Mouse (Mus musculus) retina, embryonic 14.5 days (tissue): ENCODE results near the gene Rhot1.
"Not testable (repeated sequence)": the region's sequence is repeated elsewhere in the genome, so short reads cannot be mapped to it uniquely, and the experiment has no call there.

Source experiments
- DNase-seq: peaks from one replicate; pipeline ENCODE4 v3.0.0-alpha.2; 2015; ENCODE audit warnings: low spot score

Gene Rhot1

DNA sequence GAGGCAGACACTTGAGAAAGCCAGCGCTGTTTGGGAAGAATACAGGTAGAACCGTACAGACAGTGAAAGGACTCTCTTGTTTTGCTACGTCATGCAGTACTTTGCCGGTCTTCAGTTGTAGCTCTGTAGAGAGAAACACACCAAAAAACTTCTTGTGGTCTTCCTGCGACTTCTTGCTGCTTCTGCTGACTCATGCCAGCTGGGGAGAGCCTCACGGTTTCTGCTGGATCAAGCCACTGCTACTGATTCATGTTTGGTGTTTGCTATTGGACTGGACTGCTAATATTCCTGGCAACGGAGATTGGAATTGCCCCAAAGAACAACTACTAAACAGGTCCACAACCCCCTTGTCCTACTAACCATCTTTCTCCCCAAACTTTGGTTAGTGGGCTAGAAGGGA lies 12.5 kb upstream of the Rhot1 start:
- DNase-seq = no peak

DNA sequence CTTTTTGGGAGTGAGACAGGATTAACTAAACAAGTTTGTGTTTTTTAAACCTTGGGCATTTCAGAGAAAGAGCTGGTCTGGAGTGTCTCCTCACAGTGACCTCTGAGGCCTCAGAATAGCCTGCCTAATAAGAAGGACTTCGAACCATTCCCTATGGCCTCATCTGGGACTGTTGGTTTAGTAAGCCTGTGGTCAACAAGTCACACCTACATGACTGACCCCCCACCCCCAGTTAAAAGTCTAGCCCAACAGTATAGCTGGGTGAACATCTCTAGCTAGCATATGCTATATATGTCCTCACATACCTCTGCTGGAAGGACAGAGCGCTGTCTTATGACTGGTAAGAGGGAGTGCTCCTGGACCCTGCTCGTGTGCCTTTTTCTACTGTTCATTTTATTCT lies 9.5 kb upstream of the Rhot1 start:
- no peak for DNase-seq

- no peak for DNase-seq
Observed at GRCm38 (mm10) chr11:80199773-80200172, 9.0 kb upstream of the Rhot1 start.

DNA sequence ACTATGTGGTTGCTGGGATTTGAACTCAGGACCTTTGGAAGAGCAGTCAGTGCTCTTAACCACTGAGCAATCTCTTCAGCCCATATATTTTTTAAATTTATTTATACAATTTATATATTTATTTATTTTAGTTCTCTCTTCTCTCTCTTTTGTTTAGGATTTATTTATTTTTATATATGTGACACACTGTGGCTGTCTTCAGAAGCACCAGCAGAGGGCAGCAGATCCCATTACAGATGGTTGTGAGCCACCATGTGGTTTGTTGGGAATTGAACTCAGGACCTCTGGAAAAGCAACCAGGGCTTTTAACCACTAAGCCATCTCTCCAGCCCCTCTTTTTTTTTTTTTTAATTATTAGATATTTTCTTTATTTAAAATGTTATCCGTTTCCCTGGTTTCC lies 8.5 kb upstream of the Rhot1 start:
- DNase-seq = peak; percentile 53

DNA sequence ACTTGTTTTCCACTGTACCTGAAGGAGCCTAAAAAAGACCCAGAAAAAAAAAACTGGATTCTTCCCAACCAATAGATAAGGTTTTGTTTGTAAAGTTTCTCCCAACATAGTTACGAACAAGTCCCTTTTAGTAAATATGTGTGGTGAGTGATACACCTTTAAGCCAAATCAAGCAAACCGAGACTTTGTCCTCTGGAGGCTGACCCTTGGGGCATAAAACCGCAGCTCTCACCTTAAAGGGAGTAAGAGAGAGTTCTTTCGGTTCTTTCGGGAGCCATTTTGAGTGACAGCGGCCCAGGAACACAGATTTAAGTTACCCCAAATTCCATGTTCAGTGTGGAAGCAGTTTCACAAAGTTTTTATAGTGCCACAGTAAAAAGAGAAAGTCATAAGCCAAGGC lies 6.5 kb upstream of the Rhot1 start:
- no peak for DNase-seq

GRCm38 (mm10) chr11:80204037-80204436 lies 4.8 kb upstream of the Rhot1 start:
- no peak for DNase-seq

DNA sequence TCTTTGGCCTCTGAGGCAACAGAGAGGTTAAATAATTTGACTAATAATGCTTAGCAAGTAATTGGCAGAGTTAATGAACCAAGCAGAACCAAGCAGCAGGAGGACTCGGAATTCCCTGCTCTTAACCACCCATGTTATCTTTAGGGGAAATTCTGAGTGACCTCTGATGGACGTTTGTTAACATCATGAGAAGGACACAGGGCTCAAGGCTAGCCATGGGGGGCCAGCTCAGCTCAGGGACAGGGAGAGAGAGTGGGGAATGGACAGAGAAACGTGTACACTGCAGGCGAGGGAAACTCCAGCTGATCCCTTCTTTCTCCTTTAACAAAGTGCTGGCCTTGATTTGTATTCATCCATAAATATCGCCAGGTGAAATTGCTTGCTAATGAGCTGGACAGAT lies 3.9 kb upstream of the Rhot1 start:
- DNase-seq = peak; percentile 23

GRCm38 (mm10) chr11:80208465-80208859 lies 357 bp upstream of the Rhot1 start:
- no peak for DNase-seq

DNA sequence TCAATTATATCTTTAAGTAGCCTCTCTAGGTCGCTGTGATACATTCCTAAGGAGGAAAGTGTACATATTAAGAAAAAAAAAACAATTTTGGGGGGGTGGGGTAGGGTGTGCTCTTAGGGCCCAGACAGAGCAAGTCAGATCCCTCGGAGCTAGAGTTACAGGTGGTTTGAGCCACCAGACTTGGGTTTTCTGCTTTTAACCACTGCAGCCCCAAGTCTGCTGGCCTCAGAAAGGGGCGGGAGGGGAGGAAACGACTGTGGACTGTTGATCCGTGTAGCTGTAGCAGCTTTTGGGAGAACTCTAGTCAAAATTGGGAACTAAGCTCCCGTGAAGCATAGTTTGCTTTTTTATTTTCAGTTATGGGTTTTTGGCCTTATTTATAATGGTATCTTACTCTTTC lies 1.5 kb downstream of the Rhot1 start:
- no peak for DNase-seq

DNA sequence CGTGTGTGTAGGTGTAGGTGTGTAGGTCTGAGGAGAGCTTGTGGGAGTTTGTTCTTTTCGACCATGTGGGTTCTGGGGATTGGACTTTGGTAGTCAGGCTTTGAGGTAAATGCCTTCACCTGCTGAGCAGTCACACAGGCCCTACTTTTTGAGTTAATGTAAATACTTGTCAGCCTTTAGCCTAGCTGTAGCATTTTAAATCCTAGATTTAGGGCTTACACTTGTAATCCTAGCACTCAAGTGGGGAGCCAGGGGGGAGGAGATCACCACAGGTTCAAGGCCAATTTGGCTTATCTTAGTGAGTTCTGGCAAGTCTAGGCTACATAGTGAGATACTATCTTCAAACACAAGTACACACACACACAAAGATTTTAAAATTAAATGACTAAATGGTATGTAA lies 3.5 kb downstream of the Rhot1 start:
- no peak for DNase-seq

DNA sequence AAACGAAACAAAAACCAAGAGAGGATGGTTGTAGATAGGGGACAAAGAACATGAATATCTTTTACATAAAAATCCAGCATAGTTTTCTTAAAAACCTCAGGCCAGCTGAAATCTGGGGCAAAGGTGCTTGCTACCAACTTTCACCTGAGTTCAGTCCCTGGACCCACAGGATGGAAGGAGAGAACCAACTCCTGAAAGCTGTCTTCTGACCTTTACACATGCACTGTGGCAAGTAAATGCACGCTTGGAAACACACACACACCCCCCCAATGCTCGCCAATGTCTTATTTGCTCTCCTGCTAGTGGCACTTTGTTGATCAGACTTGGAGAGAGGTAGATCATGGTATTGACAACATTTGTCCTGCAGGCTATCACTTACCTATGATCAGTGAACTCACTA lies 6.5 kb downstream of the Rhot1 start:
- DNase-seq = no peak

DNA sequence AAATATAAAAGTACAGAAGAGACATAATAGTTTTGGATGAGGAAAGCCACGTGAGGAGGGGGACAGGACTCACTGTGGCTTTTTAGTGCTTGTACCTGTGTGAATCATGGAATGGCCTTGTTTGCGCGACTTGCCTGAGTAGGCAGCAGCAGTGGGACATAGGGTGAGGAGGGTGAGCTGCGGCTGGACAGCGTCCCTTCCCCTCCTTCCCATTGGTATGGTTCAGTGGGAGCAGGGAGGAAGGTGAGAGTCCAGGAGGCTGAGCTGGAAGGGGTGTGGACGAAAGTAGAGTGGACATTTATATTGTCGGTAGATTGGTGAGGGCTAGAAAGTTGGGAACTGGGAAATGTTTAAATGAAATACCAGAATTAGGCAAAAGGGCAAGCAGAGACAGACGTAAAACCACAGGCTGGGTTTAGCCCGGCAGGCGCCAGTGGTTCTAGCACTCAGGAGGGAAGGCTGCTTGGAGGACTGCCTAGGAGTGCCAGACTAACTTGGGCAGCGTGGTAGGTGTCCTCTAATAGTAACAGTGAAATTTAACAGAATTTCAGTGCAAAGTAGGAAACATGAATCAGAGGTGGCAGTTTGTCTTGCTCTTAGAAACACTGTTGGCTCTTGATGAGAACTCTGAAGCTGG lies 10.0 kb downstream of the Rhot1 start:
- DNase-seq = no peak

GRCm38 (mm10) chr11:80230066-80230465 lies 21.2 kb downstream of the Rhot1 start:
- DNase-seq = not testable (repeated sequence)

GRCm38 (mm10) chr11:80237278-80237677 lies 28.5 kb downstream of the Rhot1 start:
- no peak for DNase-seq

GRCm38 (mm10) chr11:80238306-80238705 lies 29.5 kb downstream of the Rhot1 start:
- DNase-seq = no peak

DNA sequence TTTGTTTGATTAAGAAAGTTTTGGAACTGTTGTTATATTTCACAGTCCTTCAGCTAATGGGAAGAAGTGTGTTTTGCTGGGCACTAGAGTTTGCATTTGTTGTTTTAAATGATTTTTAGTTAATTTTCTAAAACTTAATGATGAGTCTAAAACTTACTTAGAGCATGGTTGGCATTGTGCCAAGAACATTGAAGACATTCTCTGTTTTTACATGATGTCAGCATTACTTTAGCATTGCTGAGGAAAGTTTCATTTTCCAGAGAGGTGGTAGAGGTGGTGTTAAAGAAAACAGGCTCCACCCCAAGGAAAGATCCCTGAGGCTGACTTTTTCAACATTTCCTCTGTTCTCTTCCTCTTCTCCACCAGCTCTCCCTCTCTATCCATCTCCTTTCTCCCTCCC lies 38.2 kb downstream of the Rhot1 start:
- no peak for DNase-seq

DNA sequence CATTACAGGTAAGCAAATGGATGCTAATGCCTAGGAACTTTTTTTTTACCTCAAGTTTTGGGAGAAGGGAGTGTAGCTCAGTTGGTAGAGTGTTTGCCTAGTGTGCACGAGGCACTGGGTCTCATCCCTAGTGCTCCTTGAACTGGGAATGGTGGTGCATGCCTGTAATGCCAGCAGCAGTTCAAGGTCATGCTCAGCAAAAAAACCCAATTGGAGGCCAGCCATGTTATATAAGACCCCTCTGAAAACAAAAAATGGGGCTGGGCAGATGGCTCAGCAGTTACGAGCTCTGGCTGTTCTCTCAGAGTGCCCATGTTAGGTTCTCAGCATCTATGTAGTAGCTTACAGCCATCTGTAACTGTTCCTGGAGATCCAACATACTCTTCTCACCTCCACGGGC lies 39.7 kb downstream of the Rhot1 start:
- DNase-seq = no peak

DNA sequence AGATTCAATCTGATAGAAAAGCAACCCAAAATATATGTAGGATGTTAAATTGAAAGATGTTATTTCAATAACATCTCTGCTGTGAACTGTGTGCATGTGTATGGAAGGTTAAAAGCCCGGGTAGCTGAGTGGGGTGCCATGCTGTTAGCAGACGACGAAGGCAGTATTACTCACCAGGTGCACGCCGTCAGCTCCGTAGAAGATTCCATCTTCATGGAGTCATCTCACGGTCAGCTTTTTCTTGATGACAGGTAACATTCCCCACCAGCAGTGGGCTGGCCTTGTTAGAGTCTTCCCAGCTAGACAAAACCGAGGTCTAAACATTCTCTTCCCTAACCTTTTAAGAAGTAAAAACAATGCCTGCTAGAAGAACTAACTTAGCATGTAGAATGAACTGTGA lies 55.3 kb downstream of the Rhot1 start:
- no peak for DNase-seq

DNA sequence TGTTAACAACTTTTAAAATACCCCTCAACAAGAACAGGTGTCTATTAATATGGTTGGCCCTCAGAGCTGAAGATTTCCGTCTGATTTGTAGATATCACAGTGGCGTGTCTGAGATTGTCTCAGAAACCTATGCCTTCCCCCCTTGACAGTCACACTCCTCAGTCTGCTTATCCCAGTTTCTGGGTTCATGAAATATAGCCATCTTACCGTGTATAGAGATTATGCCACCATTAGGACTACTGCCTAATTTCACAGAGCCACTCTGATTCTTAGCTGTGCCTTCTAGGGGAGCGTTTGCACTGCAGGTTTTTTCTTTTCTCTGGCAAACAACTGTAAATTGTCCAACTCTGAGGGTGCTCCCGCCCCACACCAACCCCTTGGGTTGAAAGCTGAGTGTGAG lies 62.3 kb downstream of the Rhot1 start:
- DNase-seq = no peak

- no peak for DNase-seq
Observed at GRCm38 (mm10) chr11:80275011-80275410, 66.2 kb downstream of the Rhot1 start.

GRCm38 (mm10) chr11:80278054-80278453 lies 69.2 kb downstream of the Rhot1 start:
- DNase-seq = no peak

GRCm38 (mm10) chr11:80283786-80284185 lies 75.0 kb downstream of the Rhot1 start:
- no peak for DNase-seq

DNA sequence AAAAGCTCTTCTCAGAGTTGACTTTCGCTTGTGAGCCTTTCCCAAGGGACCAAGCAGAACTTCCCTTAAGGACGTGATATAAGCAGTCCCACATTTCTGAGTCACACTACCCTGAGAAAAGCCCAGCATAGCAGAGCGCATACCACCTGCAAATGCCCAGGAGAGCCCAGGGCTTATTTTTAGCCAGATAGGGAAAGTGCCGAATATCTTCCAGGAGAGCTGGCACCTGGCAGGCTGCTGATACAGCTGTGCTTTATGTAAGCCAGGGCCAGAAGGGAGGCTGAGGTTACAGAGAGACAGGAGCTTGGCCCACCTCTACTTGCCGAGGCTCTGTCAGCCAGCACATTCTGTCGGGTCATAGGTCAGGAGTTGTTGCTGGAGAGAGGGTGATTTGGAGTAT lies 75.8 kb downstream of the Rhot1 start:
- no peak for DNase-seq

GRCm38 (mm10) chr11:80287150-80287549 lies 78.3 kb downstream of the Rhot1 start:
- peak; percentile 91 for DNase-seq
